Mouse (Mus musculus) spleen, adult 18-20 months (tissue): ENCODE results near the gene Mras.

Source experiments
- DNase-seq, 2 experiments: peaks; one replicate each; pipeline ENCODE4 v3.0.0; 2022; ENCODE audit warnings: mixed read lengths in 2 of 2

Mras gene

GRCm38 (mm10) chr9:99439064-99439463 is 1.9 kb upstream of the Mras start:
- no peak for DNase-seq

- DNase-seq, result no peak
Measured at GRCm38 (mm10) chr9:99437781-99438565, 792 bp upstream of the Mras start.

- DNase-seq, result peak; percentile 15 to 37
Measured at GRCm38 (mm10) chr9:99436182-99437030, 775 bp downstream of the Mras start.

- DNase-seq, result no peak
Measured at GRCm38 (mm10) chr9:99435619-99436181, 1.5 kb downstream of the Mras start.

- DNase-seq, result no peak
Measured at GRCm38 (mm10) chr9:99434892-99435618, 2.1 kb downstream of the Mras start.

GRCm38 (mm10) chr9:99432478-99432877 is 4.7 kb downstream of the Mras start:
- no peak for DNase-seq

GRCm38 (mm10) chr9:99431963-99432362 is 5.2 kb downstream of the Mras start:
- no peak for DNase-seq

- DNase-seq, result no peak
Measured at GRCm38 (mm10) chr9:99431346-99431745, 5.8 kb downstream of the Mras start.

GRCm38 (mm10) chr9:99430806-99431205 is 6.4 kb downstream of the Mras start:
- no peak for DNase-seq

GRCm38 (mm10) chr9:99429845-99430244 is 7.3 kb downstream of the Mras start:
- DNase-seq, result no peak

GRCm38 (mm10) chr9:99428601-99429331 is 8.4 kb downstream of the Mras start:
- no peak for DNase-seq

- no peak for DNase-seq
Measured at GRCm38 (mm10) chr9:99425262-99425661, 11.9 kb downstream of the Mras start.

- DNase-seq, result no peak
Measured at GRCm38 (mm10) chr9:99424574-99424863, 12.7 kb downstream of the Mras start.

- DNase-seq, result no peak
Measured at GRCm38 (mm10) chr9:99423692-99424573, 13.2 kb downstream of the Mras start.

- no peak for DNase-seq
Measured at GRCm38 (mm10) chr9:99421914-99422313, 15.3 kb downstream of the Mras start.

- DNase-seq, result no peak
Measured at GRCm38 (mm10) chr9:99419951-99420701, 17.1 kb downstream of the Mras start.

GRCm38 (mm10) chr9:99418377-99418776 is 18.8 kb downstream of the Mras start:
- no peak for DNase-seq

GRCm38 (mm10) chr9:99417288-99417846 is 19.8 kb downstream of the Mras start:
- DNase-seq, result no peak

- no peak for DNase-seq
Measured at GRCm38 (mm10) chr9:99416809-99417208, 20.4 kb downstream of the Mras start.

GRCm38 (mm10) chr9:99411785-99412184 is 25.4 kb downstream of the Mras start:
- DNase-seq, result no peak
